Mouse (Mus musculus): ENCODE data around the gene Pde4d. TPM values are rescaled to one million over a fixed set of nuclear protein-coding genes. Genes with fewer than 3 reads are reported as not detected.
"Not testable (repeated sequence)": the region's sequence is repeated elsewhere in the genome, so short reads cannot be mapped to it uniquely, and the experiment has no call there.

The Pde4d gene
- total RNA-seq, 2 experiments from 2014 or later: 284 to 289 TPM

DNA sequence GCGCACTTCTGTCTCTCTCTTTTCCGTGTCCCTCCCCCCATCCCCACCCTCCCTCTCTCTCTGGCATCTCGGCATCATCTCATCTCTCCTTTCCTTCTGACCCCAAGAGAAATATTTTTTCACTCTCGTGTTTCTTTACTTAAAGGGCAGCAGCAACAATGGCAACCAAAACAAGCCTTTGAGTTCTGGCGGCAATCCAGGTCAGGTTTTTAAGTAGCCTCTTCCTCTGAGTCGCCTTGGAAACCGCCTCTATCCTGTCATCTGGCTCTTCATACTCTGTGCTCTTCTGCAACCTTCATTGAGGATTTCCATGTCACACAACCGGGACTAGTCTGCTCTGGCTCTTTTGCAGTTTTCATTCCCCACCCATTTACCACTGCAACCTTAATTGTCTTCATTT is 1430.6 kb downstream of the Pde4d start:
- no peak for DNase-seq (ENCODE audit: low spot score)

DNA sequence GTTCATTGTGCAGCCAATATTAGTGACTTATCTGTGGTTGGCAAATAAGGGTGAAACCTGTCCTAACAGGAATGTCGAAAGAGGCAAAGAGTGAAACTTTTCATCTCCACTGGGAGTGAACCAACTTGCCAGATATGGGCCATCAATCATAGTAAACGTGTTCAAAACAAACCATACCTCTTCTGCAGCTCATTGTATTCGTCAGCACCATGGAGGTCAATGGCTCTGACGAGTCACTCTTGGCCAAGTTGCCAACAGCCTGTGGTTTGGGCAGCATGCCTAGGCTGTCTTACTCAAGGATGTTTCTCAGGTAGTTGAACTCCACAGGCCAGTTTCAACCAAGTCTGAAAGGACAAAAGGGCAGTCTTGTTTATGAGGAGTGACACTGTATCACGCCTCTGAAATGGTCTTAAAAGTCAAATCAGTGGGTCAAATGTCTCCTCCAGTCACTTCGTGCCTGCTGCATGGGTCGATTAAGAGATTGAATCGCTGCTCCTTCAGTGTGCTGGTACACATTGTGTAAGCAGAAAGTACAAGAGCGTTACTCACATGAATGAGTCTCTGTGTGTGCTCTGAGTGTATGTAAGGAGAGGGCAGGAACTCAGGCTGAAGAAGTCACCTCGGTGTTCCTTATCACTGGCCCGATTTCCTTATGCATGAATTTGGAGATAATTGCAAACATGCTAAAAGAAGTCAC is 1431.6 kb downstream of the Pde4d start:
- peak; percentile 27 for DNase-seq (ENCODE audit: low spot score)

DNA sequence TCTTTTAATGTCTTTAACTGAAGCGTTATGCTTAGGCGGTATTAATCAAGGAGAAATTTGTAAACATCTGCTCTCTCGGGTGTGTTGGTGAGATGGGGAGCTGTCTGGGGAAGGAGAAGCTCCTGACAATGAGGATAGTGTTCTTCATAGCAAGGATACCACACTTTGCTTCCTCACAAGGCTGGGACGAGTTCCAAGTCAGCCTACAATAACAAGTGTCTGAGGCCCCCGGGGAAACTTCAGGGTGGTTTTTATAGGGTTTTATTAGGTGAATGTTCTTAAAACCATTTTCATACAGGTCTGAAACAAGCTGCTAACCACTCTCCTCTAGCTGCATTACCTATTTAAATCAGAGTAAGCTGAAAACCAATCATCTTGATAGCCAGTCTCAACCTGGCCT is 1433.9 kb downstream of the Pde4d start:
- no peak for DNase-seq (ENCODE audit: low spot score)

DNA sequence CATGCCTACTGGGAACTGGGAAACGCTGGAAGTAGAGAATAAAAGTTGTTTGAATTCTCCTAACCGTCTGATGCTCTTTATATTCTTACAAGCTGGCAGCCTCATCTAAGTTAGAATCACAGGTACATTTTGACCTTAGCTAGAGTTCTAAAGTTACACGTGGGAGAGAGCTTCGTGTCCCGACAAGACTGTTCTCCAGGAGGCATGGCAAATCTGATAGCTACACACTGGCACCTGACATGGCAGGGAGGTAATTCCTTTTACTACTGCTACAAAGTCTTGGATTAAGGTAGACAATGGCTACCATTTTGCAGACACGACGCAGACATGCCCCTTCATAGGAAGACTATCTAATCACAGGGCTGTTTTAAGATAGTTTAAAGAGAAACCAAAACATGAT is 1435.1 kb downstream of the Pde4d start:
- DNase-seq (ENCODE audit: low spot score): no peak

DNA sequence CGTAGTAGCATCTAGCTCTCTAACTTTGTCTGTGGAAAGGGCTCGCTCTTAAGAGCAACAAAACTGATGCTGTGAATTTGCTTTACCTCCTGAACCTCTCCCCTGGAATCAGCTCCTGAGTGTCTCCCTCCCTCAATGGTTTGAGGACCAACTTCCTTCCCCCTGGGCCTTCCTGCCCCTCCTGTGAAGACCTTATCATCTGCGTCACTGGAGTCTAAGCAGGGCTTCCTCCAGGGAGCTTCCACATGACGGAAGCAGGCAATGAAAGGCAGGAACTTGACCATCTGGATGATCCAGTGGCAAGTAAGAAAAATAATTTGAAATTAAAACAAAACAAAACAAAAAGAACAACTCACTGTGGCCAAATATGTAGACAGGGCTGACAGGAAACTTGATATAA is 1438.5 kb downstream of the Pde4d start:
- no peak for DNase-seq (ENCODE audit: low spot score)

DNA sequence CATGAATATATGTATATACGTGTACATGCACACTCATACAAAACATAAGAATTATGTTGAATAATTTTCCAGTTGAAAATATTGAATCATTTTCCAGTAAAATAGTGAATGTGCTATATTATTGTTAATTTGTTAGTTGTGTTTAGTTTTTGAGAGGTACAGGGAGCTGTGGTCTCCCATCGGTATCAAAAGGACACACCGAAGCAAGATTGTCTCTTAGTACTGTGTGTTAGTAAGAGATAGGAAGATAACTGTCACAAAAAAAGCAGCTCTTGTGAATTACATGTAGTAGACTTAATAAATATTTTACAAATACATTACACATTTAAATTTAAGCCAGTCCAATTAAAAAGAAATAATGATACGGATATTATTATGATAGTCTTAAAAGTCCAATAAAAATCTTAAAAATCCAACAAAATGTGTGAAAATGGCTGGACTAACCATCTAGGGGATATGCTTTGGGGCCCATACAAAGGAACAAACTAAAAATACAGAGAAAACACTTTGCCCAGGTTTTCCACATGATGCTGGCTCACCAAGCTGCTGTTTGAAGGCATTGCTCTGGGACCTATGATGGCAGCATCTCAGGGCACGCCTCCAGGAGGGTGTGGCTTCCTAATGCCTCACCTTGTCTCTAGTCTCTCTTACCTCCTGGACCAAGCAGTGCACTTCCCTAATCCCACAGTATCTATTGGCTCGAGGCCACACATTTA is 1441.6 kb downstream of the Pde4d start:
- DNase-seq (ENCODE audit: low spot score): no peak

DNA sequence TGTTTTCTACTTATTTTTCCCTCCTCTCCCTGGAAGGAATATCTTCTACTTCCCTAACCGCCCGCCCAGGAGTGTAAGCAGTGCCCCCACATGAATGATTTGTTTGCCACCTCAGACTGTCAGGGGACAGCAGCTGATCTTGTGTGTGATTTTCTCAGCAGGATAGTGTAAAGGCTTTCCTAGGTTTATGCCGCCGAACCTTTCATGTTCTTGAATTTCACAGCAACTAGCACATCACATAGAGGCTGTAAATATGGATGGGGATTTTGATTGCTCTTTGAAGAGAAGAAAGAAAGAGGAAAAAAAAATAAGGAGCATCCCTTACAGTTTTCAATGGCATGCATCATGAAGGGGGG is 1442.1 kb downstream of the Pde4d start:
- DNase-seq (ENCODE audit: low spot score): no peak

DNA sequence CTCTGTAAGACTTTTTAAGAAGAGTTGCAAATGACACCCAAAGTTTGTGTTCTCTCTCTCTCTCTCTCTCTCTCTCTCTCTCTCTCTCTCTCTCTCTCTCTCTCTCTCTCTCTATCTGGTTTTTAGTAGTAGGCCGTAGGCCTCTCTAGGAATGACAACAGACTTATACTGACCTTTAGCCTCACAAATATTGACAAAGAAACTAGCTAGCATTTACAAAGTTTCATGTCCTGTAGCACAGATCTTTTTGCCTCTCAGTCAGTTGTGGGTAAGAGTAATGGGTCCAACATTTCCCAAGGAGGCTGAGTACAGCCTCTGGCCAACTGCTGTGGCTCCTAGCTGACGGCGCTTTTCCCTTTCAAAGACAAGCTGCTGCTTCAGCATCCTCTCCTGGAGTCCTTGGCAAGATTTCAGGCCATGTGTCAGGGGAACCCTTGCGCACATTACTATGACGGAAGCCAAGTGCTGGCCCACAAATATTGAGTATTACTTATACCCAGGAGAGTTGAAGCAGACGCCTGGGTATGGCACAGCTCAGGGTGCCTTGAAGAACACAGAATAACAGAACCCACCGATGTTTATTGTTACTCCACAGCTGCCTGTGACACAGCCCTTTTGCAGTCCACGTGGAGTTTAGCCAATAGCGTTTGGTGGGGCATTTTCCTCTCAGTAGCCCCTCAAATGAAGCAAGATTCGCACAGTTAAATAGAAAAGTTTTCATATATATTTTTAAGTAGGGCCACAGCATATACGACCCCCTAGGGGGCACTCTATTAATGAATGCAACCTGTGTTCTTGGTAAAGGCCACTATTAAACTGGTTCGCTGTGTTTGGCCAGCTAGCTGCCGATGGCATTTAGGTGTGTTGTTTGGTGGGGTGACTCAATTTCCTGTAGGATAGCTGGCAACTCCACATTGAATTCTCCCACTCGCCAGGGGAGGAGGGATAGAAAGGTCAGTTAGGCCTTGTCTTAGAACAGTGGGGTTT is 1450.0 kb downstream of the Pde4d start:
- DNase-seq (ENCODE audit: low spot score): peak; percentile 86

DNA sequence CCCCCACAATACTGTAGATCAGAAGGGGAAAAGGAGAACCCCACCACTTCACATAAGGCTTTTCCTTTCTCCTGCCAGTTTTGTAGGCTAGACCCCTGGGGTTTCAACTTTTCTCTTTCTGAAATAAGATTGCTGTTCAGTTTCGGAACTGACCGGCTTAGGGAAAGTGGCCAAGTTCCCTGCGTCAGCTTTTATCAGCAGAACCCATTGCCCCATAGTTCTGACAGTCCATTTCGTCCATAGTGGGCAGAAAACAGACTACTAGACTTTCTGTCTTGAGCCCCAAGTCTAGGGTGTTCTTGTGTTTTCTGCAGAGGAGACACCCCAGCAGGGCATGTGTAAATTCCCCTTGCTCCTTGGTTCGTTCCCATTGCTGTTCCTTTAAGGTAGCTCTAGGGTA is 1452.1 kb downstream of the Pde4d start:
- DNase-seq (ENCODE audit: low spot score): no peak

DNA sequence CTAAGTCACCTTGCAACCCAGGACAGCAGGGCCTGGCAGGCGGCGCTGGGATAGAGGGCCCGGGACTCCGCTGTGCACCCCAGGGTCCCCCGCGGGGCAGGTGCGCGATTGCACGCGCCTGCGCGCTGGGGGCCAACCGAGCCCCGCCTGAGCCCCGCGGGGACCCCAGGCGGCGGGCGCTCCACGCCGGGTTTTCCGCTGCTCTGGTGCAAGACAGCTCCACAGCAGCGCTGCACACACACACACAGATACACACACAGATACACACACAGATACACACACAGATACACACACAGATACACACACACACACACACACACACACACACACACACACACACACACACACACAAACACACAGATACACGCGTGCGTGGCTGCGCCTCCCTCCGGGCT is 1452.7 kb downstream of the Pde4d start:
- DNase-seq (ENCODE audit: low spot score): not testable (repeated sequence)

DNA sequence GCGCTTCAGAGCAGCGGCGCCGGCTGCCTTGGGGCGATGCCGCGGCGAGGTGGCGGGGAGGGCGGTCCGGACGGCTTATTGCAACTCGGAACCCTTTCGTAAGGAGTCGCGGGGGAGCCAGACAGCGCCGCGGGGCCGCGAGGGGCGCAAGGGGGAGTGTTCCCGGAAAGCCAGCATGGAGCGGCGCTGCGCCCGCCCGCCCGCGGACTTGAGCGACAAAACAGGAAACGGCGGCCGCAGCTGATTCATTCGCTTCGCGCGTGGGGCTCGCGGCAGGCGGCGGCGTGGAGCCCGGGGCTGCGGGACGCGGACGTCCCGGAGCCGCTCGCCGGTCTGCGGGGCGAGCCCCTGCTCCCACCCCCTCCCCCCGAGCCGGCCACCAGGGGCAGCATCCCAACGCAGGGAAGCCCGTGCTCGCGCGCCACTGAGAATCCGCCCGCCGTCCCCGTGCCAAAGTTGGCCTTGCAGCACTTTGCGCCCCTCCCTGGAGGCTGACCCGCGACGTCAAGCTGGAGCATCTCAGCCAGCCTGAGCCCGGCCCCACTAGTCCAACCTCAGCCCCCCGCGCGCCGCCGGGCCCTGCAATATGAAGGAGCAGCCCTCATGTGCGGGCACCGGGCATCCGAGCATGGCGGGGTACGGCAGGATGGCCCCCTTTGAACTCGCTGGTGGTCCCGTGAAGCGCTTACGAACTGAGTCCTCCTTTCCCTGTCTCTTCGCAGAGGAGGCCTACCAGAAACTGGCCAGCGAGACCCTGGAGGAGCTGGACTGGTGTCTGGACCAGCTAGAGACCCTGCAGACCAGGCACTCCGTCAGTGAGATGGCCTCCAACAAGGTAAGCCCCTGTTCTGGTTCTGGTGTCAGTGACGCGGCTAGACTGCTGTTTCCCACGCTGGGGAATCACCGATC is 1453.4 kb downstream of the Pde4d start:
- DNase-seq (ENCODE audit: low spot score): peak; percentile 84

DNA sequence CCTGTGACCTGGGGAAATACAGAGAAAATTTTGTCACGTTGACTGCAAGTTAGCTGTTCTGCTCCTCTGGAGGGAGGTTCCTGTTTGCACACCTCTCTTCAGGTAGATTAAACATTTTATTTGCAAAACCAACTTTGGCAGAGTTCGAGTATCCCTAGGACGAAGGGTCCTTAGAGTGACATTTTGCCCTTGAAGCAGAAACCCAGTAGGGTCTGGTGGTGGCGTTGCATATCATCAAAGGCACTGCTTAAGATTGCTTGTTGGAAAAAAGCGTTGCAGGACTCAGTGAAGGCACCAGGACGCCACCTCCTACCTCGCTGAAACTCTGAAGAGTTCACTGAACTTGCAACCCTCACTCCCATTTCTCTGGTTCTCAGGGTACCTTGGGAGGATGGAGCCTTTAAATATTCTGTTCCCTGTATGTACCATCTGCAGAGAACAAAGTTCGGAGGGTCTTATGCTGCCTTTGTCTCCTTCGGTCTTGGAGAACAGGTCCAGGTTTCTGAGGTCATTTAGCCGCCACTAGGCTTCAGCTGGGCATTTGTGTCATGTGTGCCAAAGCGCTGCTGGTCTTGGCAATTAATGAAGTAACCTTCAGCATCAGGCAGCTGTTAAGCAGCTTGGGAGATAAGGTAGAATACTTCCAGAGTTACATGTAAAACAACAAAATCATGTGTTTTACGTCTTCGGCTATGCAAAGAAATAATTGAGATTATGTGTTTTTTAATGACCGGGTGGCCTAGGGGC is 1454.2 kb downstream of the Pde4d start:
- DNase-seq (ENCODE audit: low spot score): no peak

DNA sequence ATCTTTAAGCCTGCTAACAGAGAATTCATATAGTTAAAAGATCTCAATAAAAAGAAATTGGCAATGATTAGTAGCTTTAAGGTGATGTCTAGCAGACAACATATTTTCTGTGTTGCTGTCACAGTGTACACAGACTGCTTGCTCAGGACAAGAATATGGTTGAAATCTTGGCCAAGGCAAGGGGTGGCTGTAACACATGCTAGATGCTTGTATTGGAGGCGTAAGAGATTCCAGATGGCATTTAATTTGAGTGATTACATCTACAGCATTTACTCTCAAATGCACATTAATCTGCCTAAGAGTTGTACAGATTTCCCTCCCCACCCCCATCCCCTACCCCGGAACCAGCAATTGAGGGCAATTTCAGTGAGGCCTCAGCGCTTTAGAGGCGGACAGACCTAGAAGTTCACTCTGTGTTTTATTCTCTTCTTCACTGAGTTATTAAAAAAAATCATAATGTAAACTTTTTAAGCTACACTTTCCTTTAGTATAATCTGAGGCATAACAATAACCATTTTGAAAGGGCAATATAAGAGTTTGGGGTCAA is 1456.7 kb downstream of the Pde4d start:
- no peak for DNase-seq (ENCODE audit: low spot score)

DNA sequence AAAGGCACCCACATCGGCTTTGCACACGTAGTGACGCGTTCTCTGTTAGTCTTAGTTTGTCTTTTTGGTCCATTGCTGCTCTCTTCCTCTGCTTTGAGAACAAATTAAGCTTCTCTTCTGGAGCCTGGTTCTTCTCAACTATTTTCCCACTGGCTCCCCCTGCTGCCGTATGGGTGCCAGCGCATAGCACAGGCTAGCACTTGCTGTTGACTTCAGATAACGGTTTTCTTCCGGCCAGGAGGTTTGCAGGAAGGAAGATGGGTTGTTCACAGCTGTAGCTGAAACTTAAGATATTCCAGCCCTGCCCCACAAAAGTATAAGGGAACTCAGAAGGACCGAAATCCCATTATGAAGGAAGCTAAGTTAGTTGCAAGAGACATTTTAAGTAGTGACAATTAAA is 1457.9 kb downstream of the Pde4d start:
- DNase-seq (ENCODE audit: low spot score): peak; percentile 85

DNA sequence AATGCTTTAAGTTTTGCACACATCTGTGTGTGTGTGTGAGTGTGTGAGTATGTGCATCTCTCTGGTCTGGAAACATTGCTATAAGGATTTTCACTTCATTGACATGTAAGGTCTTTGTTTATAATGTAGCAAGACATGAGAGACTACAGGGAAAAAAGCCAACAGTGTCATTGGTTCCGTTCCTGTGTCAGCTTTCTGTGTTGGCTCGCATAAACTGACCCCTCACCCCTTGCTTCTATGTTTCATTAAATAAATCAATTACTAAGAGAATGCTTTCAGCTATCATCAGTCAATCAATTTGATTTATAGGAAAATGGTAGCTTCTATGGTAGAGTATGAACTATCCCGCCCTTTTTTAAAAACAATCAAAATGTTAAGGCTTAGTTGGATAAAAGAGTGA is 1458.6 kb downstream of the Pde4d start:
- no peak for DNase-seq (ENCODE audit: low spot score)

DNA sequence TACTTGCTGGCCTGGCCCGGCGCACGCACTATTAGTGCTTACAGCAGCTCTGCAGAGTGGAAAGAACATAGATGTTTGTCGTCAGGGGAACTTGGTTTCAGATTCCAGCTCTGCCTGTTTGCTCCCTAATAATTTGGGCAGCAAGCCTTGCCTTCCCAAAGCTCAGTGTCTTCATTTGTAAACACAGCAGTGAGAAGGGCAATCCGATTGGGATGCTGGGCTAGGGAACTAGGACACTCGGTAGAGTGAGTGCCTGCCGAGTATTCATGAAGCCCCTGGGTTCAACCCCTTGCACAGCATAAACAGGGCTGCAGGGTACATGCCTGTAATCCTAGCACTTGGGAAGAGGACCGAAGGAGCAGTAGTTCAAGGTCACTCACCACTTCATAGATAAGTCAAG is 1459.4 kb downstream of the Pde4d start:
- peak; percentile 76 for DNase-seq (ENCODE audit: low spot score)

DNA sequence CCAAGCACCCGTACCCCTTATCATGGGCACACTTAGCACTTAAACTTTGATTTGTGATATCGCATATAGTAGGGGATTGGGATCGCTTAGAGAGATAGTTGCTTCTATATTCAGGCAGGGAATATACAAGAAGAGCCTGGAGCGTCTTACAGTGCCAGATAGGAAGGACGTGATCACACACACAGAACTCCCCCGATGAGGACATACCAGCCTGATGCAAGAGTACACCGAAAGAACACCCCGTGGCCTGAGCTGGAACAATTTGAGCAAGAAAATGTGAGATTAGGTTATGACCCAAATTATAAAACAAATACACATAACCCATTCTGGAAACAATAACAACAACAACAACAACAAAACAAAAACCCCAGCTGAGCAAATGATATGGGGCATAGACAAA is 1461.2 kb downstream of the Pde4d start:
- no peak for DNase-seq (ENCODE audit: low spot score)

DNA sequence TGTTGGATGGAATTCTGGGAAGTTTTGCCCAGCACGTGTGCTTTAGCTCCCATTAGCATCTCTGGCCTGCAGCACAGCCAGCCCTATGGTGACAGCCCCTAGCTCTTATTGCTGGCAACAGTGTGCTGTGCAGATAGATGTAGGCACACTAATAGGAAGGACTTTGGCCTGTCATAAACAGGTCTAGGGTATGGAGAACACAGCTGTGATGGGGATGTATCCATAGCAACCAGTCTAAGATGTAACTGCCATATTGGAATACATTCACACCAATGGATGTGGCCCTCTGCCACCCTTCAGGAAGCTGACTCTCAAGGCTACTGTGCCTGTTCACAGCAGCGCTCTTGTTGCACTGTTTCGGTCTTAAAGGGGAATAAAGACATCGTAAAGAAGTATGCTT is 1462.9 kb downstream of the Pde4d start:
- DNase-seq (ENCODE audit: low spot score): no peak

DNA sequence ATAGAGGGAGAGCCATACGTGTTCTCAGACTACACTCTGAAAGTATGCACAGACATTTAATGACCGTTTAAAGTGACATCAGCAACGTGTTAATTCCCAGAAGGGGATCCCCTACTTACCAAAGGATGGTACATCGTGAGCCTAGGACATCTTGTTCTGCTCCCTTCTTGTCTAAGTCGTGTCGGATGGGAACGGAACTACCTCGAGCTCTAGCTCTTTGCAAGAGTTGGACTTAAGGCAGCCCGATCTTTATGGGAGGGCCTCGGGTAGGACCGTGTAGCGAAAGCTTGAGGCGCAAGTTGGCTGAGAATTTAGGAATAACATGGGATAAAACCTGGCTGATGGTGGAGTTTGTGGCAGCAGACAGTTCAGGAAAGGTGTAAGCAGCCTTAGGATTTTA is 1464.5 kb downstream of the Pde4d start:
- DNase-seq (ENCODE audit: low spot score): peak; percentile 64

DNA sequence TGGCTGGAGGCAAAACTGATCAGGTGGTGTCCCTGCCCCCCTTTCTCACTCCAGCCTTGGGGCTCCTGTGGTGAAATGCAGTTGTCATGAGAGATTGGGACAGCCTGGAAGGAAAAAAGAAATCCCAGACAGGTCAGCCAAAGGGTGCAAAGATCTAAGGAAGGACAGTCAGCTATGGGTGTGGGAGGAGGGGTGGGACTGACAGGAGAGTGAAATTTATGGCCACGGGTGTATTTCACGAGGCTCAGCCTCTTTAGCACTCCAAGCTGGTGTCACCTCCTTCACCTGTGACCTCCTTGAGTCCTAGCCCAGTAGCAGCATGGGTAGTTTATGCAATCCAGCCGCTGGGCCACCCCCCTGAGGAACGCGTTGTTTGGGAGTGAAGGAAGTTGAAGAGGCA is 1465.1 kb downstream of the Pde4d start:
- DNase-seq (ENCODE audit: low spot score): peak; percentile 90

Measured in gastrocnemius, adult 18-20 months (tissue).